Comparison of ENCODE assay signal across 31 mouse cellular contexts in genomic region chr2:105088005-105088404, GRCm38 (mm10). TPM values are rescaled to one million over a fixed set of nuclear protein-coding genes. Genes with fewer than 3 reads are reported as not detected.
DNase-seq lines count a peak whose midpoint lies in the region; ATAC-seq and TF ChIP-seq lines count a peak whose summit lies in the region.
"Had no signal": no experiment of that assay in that cellular context is flagged by ENCODE, and none has a peak within 500 bp of the region (broad histone marks: within the 10 kb centered on the region; RNA-seq: fewer than 3 reads in every experiment).

No protein-coding gene starts in this region.

- H3K4me3 ChIP-seq in embryonic facial prominence, embryonic 12.5 days, result no peak overlapping the region
- no peak overlapping the region for H3K4me3 ChIP-seq in embryonic facial prominence, embryonic 10.5 days
- no peak overlapping the region for H3K4me3 ChIP-seq in hindbrain, embryonic 13.5 days
- no peak overlapping the region for H3K4me3 ChIP-seq in hindbrain, postnatal 0 days (ENCODE audit: low read length)
- H3K4me3 ChIP-seq in liver, embryonic 14.5 days (ENCODE audit: insufficient read depth in 1 of 2, low read depth in 2 of 2, low read length in 2 of 2), result no peak overlapping the region
- H3K4me3 ChIP-seq in liver, embryonic 11.5 days (ENCODE audit: low read depth, low read length), result no peak overlapping the region
- H3K4me3 ChIP-seq: erythroblast, embryonic 14.5 days; forebrain, embryonic 13.5 days; forebrain, embryonic 15.5 days had no signal

- TF ChIP-seq CTCF in hindbrain, postnatal 0 days (IDR thresholded peaks at IDR 0.05; ENCODE audit: low read depth), result no peak
- no peak for TF ChIP-seq CTCF in liver, embryonic 14.5 days (IDR thresholded peaks at IDR 0.05; ENCODE audit: low read depth)

- 83% methylated on average over 3 of the region's 3 CpGs for WGBS in embryonic facial prominence, embryonic 12.5 days
- 85% methylated on average over 3 of the region's 3 CpGs for WGBS in embryonic facial prominence, embryonic 10.5 days
- 77% methylated on average over 3 of the region's 3 CpGs for WGBS in hindbrain, embryonic 13.5 days
- 87% methylated on average over 3 of the region's 3 CpGs for WGBS in hindbrain, postnatal 0 days
- WGBS in liver, embryonic 14.5 days (ENCODE audit: insufficient replicate concordance), result 35% methylated on average over 3 of the region's 3 CpGs
- 47% methylated on average over 3 of the region's 3 CpGs for WGBS in liver, embryonic 11.5 days

- no peak overlapping the region for H3K4me2 ChIP-seq in embryonic facial prominence, embryonic 12.5 days (replicated peaks)
- H3K4me2 ChIP-seq in hindbrain, embryonic 13.5 days, result no peak overlapping the region
- H3K4me2 ChIP-seq in hindbrain, postnatal 0 days (ENCODE audit: low read depth, low read length), result no peak overlapping the region
- no peak overlapping the region for H3K4me2 ChIP-seq in liver, embryonic 14.5 days (ENCODE audit: low read depth)
- no peak overlapping the region for H3K4me2 ChIP-seq in liver, embryonic 11.5 days
- H3K4me2 ChIP-seq: forebrain, embryonic 13.5 days; forebrain, embryonic 15.5 days had no signal

- DNase-seq in embryonic facial prominence, embryonic 10.5 days (ENCODE audit: low spot score), result no peak
- DNase-seq in hindbrain, postnatal 0 days (ENCODE audit: low spot score), result no peak
- no peak for DNase-seq in liver, embryonic 14.5 days (ENCODE audit: low read depth in 3 of 3, low spot score in 3 of 3)
- no peak for DNase-seq in liver, embryonic 11.5 days (ENCODE audit: low spot score)
- no peak for DNase-seq in spleen, postnatal 36 days (ENCODE audit: low spot score in 2 of 2)
- DNase-seq: adrenal gland, adult 8-10 months; adrenal gland, postnatal 14 days; adrenal gland, postnatal 36 days; B cell, adult 2 months; cerebellum, adult 11-12 months; cerebellum, adult 2 months; cerebellum, adult 9-10 months; cerebellum, postnatal 10 days; cerebellum, postnatal 25 days; forebrain, postnatal 0 days had no signal

- H3K4me1 ChIP-seq in embryonic facial prominence, embryonic 12.5 days, result peaks cover 8% of the 10 kb centered on the region; the same call in 1 of the 2 replicates
- peaks cover 3% of the 10 kb centered on the region; the same call in 1 of the 2 replicates for H3K4me1 ChIP-seq in embryonic facial prominence, embryonic 10.5 days
- peaks cover 21% of the 10 kb centered on the region for H3K4me1 ChIP-seq in hindbrain, embryonic 13.5 days (replicated peaks)
- H3K4me1 ChIP-seq in hindbrain, postnatal 0 days (ENCODE audit: insufficient read depth, low read length), result 0 out of 2 replicates have a peak, but pooled peaks cover 15% of the 10 kb centered on the region
- no peaks in the 10 kb centered on the region for H3K4me1 ChIP-seq in liver, embryonic 14.5 days (replicated peaks; ENCODE audit: control insufficient read depth in 2 of 2, insufficient read depth in 2 of 2, low read length in 1 of 2)
- H3K4me1 ChIP-seq in liver, embryonic 11.5 days (replicated peaks; ENCODE audit: control insufficient read depth, insufficient read depth, low read length), result no peaks in the 10 kb centered on the region; the same call in 1 of the 2 replicates

- H3K9me3 ChIP-seq in embryonic facial prominence, embryonic 12.5 days, result no peaks in the 10 kb centered on the region
- H3K9me3 ChIP-seq in embryonic facial prominence, embryonic 10.5 days, result no peaks in the 10 kb centered on the region
- no peaks in the 10 kb centered on the region for H3K9me3 ChIP-seq in hindbrain, embryonic 13.5 days
- H3K9me3 ChIP-seq in hindbrain, postnatal 0 days (ENCODE audit: low read length), result no peaks in the 10 kb centered on the region
- no peaks in the 10 kb centered on the region for H3K9me3 ChIP-seq in liver, embryonic 14.5 days (ENCODE audit: control insufficient read depth, low read length)
- no peaks in the 10 kb centered on the region for H3K9me3 ChIP-seq in liver, embryonic 11.5 days (ENCODE audit: control insufficient read depth, low read length)
- H3K9me3 ChIP-seq: forebrain, embryonic 13.5 days; forebrain, embryonic 15.5 days; G1E had no signal

- no peak overlapping the region for H3K27ac ChIP-seq in embryonic facial prominence, embryonic 12.5 days
- no peak overlapping the region for H3K27ac ChIP-seq in embryonic facial prominence, embryonic 10.5 days (replicated peaks)
- H3K27ac ChIP-seq in hindbrain, embryonic 13.5 days, result no peak overlapping the region
- H3K27ac ChIP-seq in hindbrain, postnatal 0 days, result no peak overlapping the region
- H3K27ac ChIP-seq in liver, embryonic 14.5 days, result no peak overlapping the region
- H3K27ac ChIP-seq in liver, embryonic 11.5 days (ENCODE audit: low read depth, low read length), result no peak overlapping the region
- H3K27ac ChIP-seq: forebrain, embryonic 13.5 days; forebrain, embryonic 15.5 days had no signal

- H3K9ac ChIP-seq in embryonic facial prominence, embryonic 12.5 days, result no peak overlapping the region
- no peak overlapping the region for H3K9ac ChIP-seq in hindbrain, embryonic 13.5 days
- H3K9ac ChIP-seq in hindbrain, postnatal 0 days (replicated peaks; ENCODE audit: low read length), result no peak overlapping the region
- H3K9ac ChIP-seq in liver, embryonic 14.5 days (replicated peaks), result no peak overlapping the region
- H3K9ac ChIP-seq in liver, embryonic 11.5 days (ENCODE audit: low read depth, low read length), result no peak overlapping the region
- H3K9ac ChIP-seq: forebrain, embryonic 13.5 days; forebrain, embryonic 15.5 days; forebrain, postnatal 0 days had no signal

- no peaks in the 10 kb centered on the region for H3K27me3 ChIP-seq in embryonic facial prominence, embryonic 12.5 days
- no peaks in the 10 kb centered on the region for H3K27me3 ChIP-seq in embryonic facial prominence, embryonic 10.5 days (replicated peaks; ENCODE audit: low read depth, poor library complexity, severe bottlenecking)
- no peaks in the 10 kb centered on the region for H3K27me3 ChIP-seq in hindbrain, embryonic 13.5 days
- H3K27me3 ChIP-seq in hindbrain, postnatal 0 days (ENCODE audit: insufficient read depth, low read length), result no peaks in the 10 kb centered on the region
- no peaks in the 10 kb centered on the region for H3K27me3 ChIP-seq in liver, embryonic 14.5 days (ENCODE audit: control insufficient read depth, insufficient read depth, low read length)
- H3K27me3 ChIP-seq in liver, embryonic 11.5 days (replicated peaks; ENCODE audit: control insufficient read depth, insufficient read depth, low read length), result no peaks in the 10 kb centered on the region
- H3K27me3 ChIP-seq: CH12.LX; forebrain, embryonic 13.5 days; forebrain, embryonic 15.5 days; Patski had no signal

- no peaks in the 10 kb centered on the region for H3K36me3 ChIP-seq in embryonic facial prominence, embryonic 12.5 days
- no peaks in the 10 kb centered on the region for H3K36me3 ChIP-seq in embryonic facial prominence, embryonic 10.5 days (replicated peaks)
- no peaks in the 10 kb centered on the region for H3K36me3 ChIP-seq in hindbrain, embryonic 13.5 days
- H3K36me3 ChIP-seq in hindbrain, postnatal 0 days (ENCODE audit: insufficient read depth, low read length), result no peaks in the 10 kb centered on the region
- H3K36me3 ChIP-seq in liver, embryonic 14.5 days (replicated peaks; ENCODE audit: control insufficient read depth, insufficient read depth, low read depth), result no peaks in the 10 kb centered on the region
- H3K36me3 ChIP-seq in liver, embryonic 11.5 days (ENCODE audit: control insufficient read depth, insufficient read depth, low read length), result no peaks in the 10 kb centered on the region
- H3K36me3 ChIP-seq: forebrain, embryonic 15.5 days; G1E had no signal

- TF ChIP-seq EP300 in liver, embryonic 14.5 days (IDR thresholded peaks at IDR 0.05; ENCODE audit: low read depth), result no peak

- ATAC-seq in embryonic facial prominence, embryonic 12.5 days (ENCODE audit: insufficient number of reproducible peaks, insufficient read depth, low FRiP score, low TSS enrichment), result 0 out of 2 replicates have a peak, but pooled peaks have one; percentile 59
- 0 out of 2 replicates have a peak, but pooled peaks have one; percentile 39 for ATAC-seq in hindbrain, embryonic 13.5 days (ENCODE audit: low FRiP score)
- ATAC-seq in hindbrain, postnatal 0 days, result no peak
- peak; percentile 13; the same call in 1 of the 2 replicates for ATAC-seq in liver, embryonic 14.5 days (ENCODE audit: insufficient read depth)
- no peak for ATAC-seq in liver, embryonic 11.5 days (replicated peaks; ENCODE audit: low FRiP score)
- ATAC-seq in megakaryocyte-erythroid progenitor cell, adult 5-6 weeks (replicated peaks; ENCODE audit: low FRiP score, low TSS enrichment, poor library complexity, severe bottlenecking), result 0 out of 2 replicates have a peak, but pooled peaks have one; percentile 18
- ATAC-seq: activated CD4-positive, CD25-positive, alpha-beta regulatory T cell, adult 4 months; CD4-positive, CD25-positive, alpha-beta regulatory T cell, adult 4 months; forebrain, embryonic 13.5 days; forebrain, embryonic 15.5 days; forebrain, postnatal 0 days; Patski had no signal

RNA-seq across cellular contexts. Expression of gene Gm11060, which starts 3.8 kb away (rescaled TPM):
- not detected in 2 replicates for polyA plus RNA-seq in embryonic facial prominence, embryonic 12.5 days (2016; fragmentation: Nextera tagmentation; extraction: Ambion mirVana)
- not detected in 2 replicates for polyA plus RNA-seq in embryonic facial prominence, embryonic 10.5 days (2016; fragmentation: Nextera tagmentation; extraction: Ambion mirVana)
- not detected in 2 replicates for polyA plus RNA-seq in hindbrain, embryonic 13.5 days (2015; fragmentation: Nextera tagmentation; extraction: Ambion mirVana)
- total RNA-seq in hindbrain, postnatal 0 days (2014; rRNA removed), result not detected in 2 replicates
- polyA plus RNA-seq in hindbrain, postnatal 0 days (2015; fragmentation: Nextera tagmentation; extraction: Ambion mirVana), result not detected in 2 replicates
- polyA plus RNA-seq in liver, embryonic 14.5 days (2012; rRNA removed), result not detected in 2 replicates
- polyA plus RNA-seq in liver, embryonic 14.5 days (2014; fragmentation: Nextera tagmentation; extraction: Ambion mirVana), result not detected in 2 replicates
- polyA plus RNA-seq in liver, embryonic 11.5 days (2014; fragmentation: Nextera tagmentation; extraction: Ambion mirVana), result not detected in 2 replicates
- not detected in 2 replicates for total RNA-seq in megakaryocyte-erythroid progenitor cell, adult 5-6 weeks (2014; fragmentation: Nextera tagmentation)
- not detected in 2 replicates for total RNA-seq in megakaryocyte-erythroid progenitor cell, adult 5-6 weeks (2017)
- total RNA-seq: adrenal gland, adult 18-20 months; adrenal gland, adult 8-10 months; adrenal gland, postnatal 14 days; adrenal gland, postnatal 36 days; CH12.LX; forebrain, postnatal 0 days; G1E had no signal
- polyA plus RNA-seq: activated CD4-positive, CD25-positive, alpha-beta regulatory T cell, adult 4 months; CD4-positive, CD25-positive, alpha-beta regulatory T cell, adult 4 months; cerebellum, adult 2 months; cortical plate, adult 2 months; embryonic facial prominence, embryonic 11.5 days; embryonic facial prominence, embryonic 14.5 days; erythroblast, embryonic 14.5 days; forebrain, embryonic 11.5 days; forebrain, embryonic 13.5 days; forebrain, embryonic 15.5 days; forebrain, postnatal 0 days; G1E; Patski had no signal

RNA-seq across cellular contexts. Expression of gene Wt1, which starts 38.3 kb away (rescaled TPM):
- polyA plus RNA-seq in embryonic facial prominence, embryonic 12.5 days (2016; fragmentation: Nextera tagmentation; extraction: Ambion mirVana), result 0.64 and 0.78 TPM in 2 replicates
- 0.25 and 0.44 TPM in 2 replicates for polyA plus RNA-seq in embryonic facial prominence, embryonic 10.5 days (2016; fragmentation: Nextera tagmentation; extraction: Ambion mirVana)
- 0.61 and 0.82 TPM in 2 replicates for polyA plus RNA-seq in hindbrain, embryonic 13.5 days (2015; fragmentation: Nextera tagmentation; extraction: Ambion mirVana)
- 0.32 and 1.9 TPM in 2 replicates for total RNA-seq in hindbrain, postnatal 0 days (2014; rRNA removed)
- 0.55 and 0.56 TPM in 2 replicates for polyA plus RNA-seq in hindbrain, postnatal 0 days (2015; fragmentation: Nextera tagmentation; extraction: Ambion mirVana)
- polyA plus RNA-seq in liver, embryonic 14.5 days (2012; rRNA removed), result 0.96 and 1.1 TPM in 2 replicates
- polyA plus RNA-seq in liver, embryonic 14.5 days (2014; fragmentation: Nextera tagmentation; extraction: Ambion mirVana), result 0.77 and 1.0 TPM in 2 replicates
- 19.6 and 21.3 TPM in 2 replicates for polyA plus RNA-seq in liver, embryonic 11.5 days (2014; fragmentation: Nextera tagmentation; extraction: Ambion mirVana)
- total RNA-seq in megakaryocyte-erythroid progenitor cell, adult 5-6 weeks (2014; fragmentation: Nextera tagmentation), result not detected in 2 replicates
- not detected in 2 replicates for total RNA-seq in megakaryocyte-erythroid progenitor cell, adult 5-6 weeks (2017)
- total RNA-seq: CH12.LX had no signal
- polyA plus RNA-seq: activated CD4-positive, CD25-positive, alpha-beta regulatory T cell, adult 4 months; CD4-positive, CD25-positive, alpha-beta regulatory T cell, adult 4 months; cerebellum, adult 2 months; erythroblast, embryonic 14.5 days; forebrain, embryonic 13.5 days; forebrain, embryonic 15.5 days; G1E had no signal

Comparison
In these comparisons a context has a peak if more than half of its experiments do, and no peak if none do; other contexts are left out.
1. ATAC-seq: peak in embryonic facial prominence, embryonic 12.5 days (single experiment), hindbrain, embryonic 13.5 days (single experiment), liver, embryonic 14.5 days (single experiment) and megakaryocyte-erythroid progenitor cell, adult 5-6 weeks (single experiment); none in hindbrain, postnatal 0 days (single experiment) and liver, embryonic 11.5 days (single experiment).